Mouse (Mus musculus): Measurements from ENCODE around the gene Rap1gap2. TPM values are rescaled to one million over a fixed set of nuclear protein-coding genes. Genes with fewer than 3 reads are reported as not detected.
A peak's percentile ranks its signal among the peaks of the same experiment; 100 is the strongest.

Gene Rap1gap2
- polyA plus RNA-seq, 1 experiment from 2014 or later = 11.4 TPM

DNA sequence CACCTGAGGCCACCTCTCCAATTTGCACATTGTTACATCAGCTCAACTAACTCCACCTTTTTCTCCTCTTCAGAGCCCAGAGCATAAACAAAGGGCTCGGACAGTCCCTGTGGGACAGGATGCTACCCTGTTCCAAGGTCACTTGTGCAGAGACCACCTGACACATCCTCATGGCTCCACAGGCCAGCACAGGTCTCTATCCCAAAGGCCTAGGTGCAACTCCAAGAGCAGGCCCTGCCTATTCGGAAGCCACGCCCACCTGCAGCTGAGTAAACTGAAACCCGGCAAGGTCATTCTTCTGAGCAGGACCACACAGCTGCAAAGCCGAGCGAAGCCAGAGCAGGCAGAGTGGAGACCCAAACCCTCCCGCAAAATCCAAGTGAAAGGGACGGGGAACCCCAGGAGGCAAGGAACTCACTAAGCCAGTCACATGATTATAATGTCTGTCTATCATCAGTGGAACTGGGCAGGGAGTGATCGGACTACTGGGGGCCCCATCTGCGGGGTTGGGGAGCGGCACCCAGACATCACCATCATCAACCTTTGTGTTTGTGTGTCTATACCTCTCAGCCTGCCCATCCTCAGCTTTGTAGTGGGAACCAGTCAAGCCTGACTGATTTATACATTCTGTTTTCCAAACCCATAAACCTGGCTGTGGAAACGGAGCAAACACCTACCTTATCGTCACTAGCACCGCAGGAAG is 74.4 kb downstream of the Rap1gap2 start:
- Histone ChIP-seq H3K27me3 (ENCODE audit: insufficient read depth, low read length) (no peaks in the 10 kb centered on the region), H3K9ac (ENCODE audit: low read depth, low read length) (no peak overlapping the region), H3K9me3 (replicated peaks; ENCODE audit: low read length) (no peaks in the 10 kb centered on the region), H3K4me1 (replicated peaks; ENCODE audit: insufficient read depth, low read length) (no peaks in the 10 kb centered on the region), H3K36me3 (ENCODE audit: insufficient read depth, low read length) (no peaks in the 10 kb centered on the region), H3K27ac (no peak overlapping the region; the same call in 1 of the 2 replicates), H3K4me3 (replicated peaks; ENCODE audit: low read depth, low read length) (no peak overlapping the region), H3K4me2 (ENCODE audit: low read length) (peak overlapping the region; percentile 38; the same call in 1 of the 2 replicates)
- TF ChIP-seq CTCF (IDR thresholded peaks at IDR 0.05; ENCODE audit: low read depth) = no peak
- DNase-seq (ENCODE audit: low spot score) (peak; percentile 65), ATAC-seq (replicated peaks; ENCODE audit: low FRiP score, low read depth) (peak; percentile 73)
- 13% methylated on average over 14 of the region's 14 CpGs for WGBS

- Histone ChIP-seq H3K36me3 (ENCODE audit: insufficient read depth, low read length) (no peaks in the 10 kb centered on the region), H3K4me2 (ENCODE audit: low read length) (no peak overlapping the region), H3K9ac (ENCODE audit: low read depth, low read length) (no peak overlapping the region), H3K4me1 (replicated peaks; ENCODE audit: insufficient read depth, low read length) (no peaks in the 10 kb centered on the region), H3K27ac (no peak overlapping the region), H3K27me3 (ENCODE audit: insufficient read depth, low read length) (no peaks in the 10 kb centered on the region), H3K4me3 (replicated peaks; ENCODE audit: low read depth, low read length) (no peak overlapping the region), H3K9me3 (replicated peaks; ENCODE audit: low read length) (no peaks in the 10 kb centered on the region)
- WGBS = 75% methylated on average over 7 of the region's 7 CpGs
- DNase-seq (ENCODE audit: low spot score) (no peak), ATAC-seq (replicated peaks; ENCODE audit: low FRiP score, low read depth) (no peak)
- no peak for TF ChIP-seq CTCF (IDR thresholded peaks at IDR 0.05; ENCODE audit: low read depth)
These were observed 76.3 kb downstream of the Rap1gap2 start for GRCm38 (mm10) chr11:74534380-74534779.

- 79% methylated on average over 2 of the region's 2 CpGs for WGBS
- no peaks in the 10 kb centered on the region for H3K27me3 ChIP-seq (ENCODE audit: insufficient read depth, low read length)
- H3K9ac ChIP-seq (ENCODE audit: low read depth, low read length) = no peak overlapping the region
- no peak overlapping the region for H3K27ac ChIP-seq
- no peak overlapping the region for H3K4me2 ChIP-seq (ENCODE audit: low read length)
- H3K9me3 ChIP-seq (replicated peaks; ENCODE audit: low read length) = no peaks in the 10 kb centered on the region
- DNase-seq (ENCODE audit: low spot score) = no peak
- H3K4me3 ChIP-seq (replicated peaks; ENCODE audit: low read depth, low read length) = no peak overlapping the region
- no peaks in the 10 kb centered on the region for H3K36me3 ChIP-seq (ENCODE audit: insufficient read depth, low read length)
- no peaks in the 10 kb centered on the region for H3K4me1 ChIP-seq (replicated peaks; ENCODE audit: insufficient read depth, low read length)
- ATAC-seq (replicated peaks; ENCODE audit: low FRiP score, low read depth) = no peak
- no peak for TF ChIP-seq CTCF (IDR thresholded peaks at IDR 0.05; ENCODE audit: low read depth)
These were observed 77.7 kb downstream of the Rap1gap2 start for GRCm38 (mm10) chr11:74533050-74533449.

DNA sequence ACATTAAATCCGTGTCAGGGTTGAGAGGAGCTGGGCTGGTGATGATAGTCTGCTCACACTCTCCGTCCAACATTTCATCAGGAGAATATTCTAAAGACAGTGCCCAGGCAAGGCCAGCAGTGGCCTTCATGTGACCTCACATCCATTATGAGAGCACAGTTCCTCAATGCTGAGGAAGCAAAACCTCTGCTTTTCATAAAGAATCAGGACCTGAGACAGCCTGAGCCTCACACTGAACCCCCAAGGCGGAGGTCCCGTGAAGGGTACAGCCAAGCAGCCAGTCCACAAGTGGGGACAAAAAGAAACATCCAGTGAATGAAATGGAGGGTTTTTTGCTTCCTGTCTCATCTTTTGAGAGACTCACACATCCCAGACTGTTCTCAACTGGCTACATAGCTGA is 78.3 kb downstream of the Rap1gap2 start:
- DNase-seq (ENCODE audit: low spot score) (no peak), ATAC-seq (replicated peaks; ENCODE audit: low FRiP score, low read depth) (no peak)
- no peaks in the 10 kb centered on the region for H3K27me3 ChIP-seq (ENCODE audit: insufficient read depth, low read length)
- H3K4me2 ChIP-seq (ENCODE audit: low read length) = no peak overlapping the region
- no peaks in the 10 kb centered on the region for H3K9me3 ChIP-seq (replicated peaks; ENCODE audit: low read length)
- H3K4me3 ChIP-seq (replicated peaks; ENCODE audit: low read depth, low read length) = no peak overlapping the region
- 60% methylated on average over 4 of the region's 4 CpGs for WGBS
- no peak overlapping the region for H3K27ac ChIP-seq
- H3K4me1 ChIP-seq (replicated peaks; ENCODE audit: insufficient read depth, low read length) = no peaks in the 10 kb centered on the region
- no peaks in the 10 kb centered on the region for H3K36me3 ChIP-seq (ENCODE audit: insufficient read depth, low read length)
- no peak overlapping the region for H3K9ac ChIP-seq (ENCODE audit: low read depth, low read length)
- TF ChIP-seq CTCF (IDR thresholded peaks at IDR 0.05; ENCODE audit: low read depth) = no peak

DNA sequence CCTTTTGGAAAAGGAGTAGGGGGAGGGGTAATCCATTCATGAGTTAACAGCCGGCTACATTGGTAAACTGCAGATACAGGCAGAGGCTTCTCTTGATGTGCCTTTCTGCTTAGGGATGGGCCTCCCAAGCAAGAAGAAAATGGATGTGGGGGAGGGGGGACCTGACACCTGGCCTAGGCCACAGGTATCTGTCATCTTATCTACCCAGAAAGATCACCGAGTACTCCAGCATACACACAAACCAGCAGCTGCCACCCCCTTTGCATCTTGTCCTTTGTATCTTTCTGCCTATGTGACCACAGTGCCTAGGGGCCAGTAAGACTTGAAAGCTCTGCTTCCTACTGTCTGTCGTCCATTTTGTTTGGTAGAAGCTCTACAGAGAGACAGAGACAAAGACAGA is 79.0 kb downstream of the Rap1gap2 start:
- H3K4me3 ChIP-seq (replicated peaks; ENCODE audit: low read depth, low read length) = no peak overlapping the region
- H3K9me3 ChIP-seq (replicated peaks; ENCODE audit: low read length) = no peaks in the 10 kb centered on the region
- ATAC-seq (replicated peaks; ENCODE audit: low FRiP score, low read depth) (no peak), DNase-seq (ENCODE audit: low spot score) (no peak)
- H3K27me3 ChIP-seq (ENCODE audit: insufficient read depth, low read length) = no peaks in the 10 kb centered on the region
- TF ChIP-seq CTCF (IDR thresholded peaks at IDR 0.05; ENCODE audit: low read depth) = no peak
- H3K4me1 ChIP-seq (replicated peaks; ENCODE audit: insufficient read depth, low read length) = peaks cover 4% of the 10 kb centered on the region; the same call in 1 of the 2 replicates
- WGBS = 27% methylated on average over 3 of the region's 3 CpGs
- no peak overlapping the region for H3K4me2 ChIP-seq (ENCODE audit: low read length)
- H3K9ac ChIP-seq (ENCODE audit: low read depth, low read length) = no peak overlapping the region
- H3K36me3 ChIP-seq (ENCODE audit: insufficient read depth, low read length) = no peaks in the 10 kb centered on the region
- no peak overlapping the region for H3K27ac ChIP-seq

GRCm38 (mm10) chr11:74529803-74530202 is 80.9 kb downstream of the Rap1gap2 start:
- Histone ChIP-seq H3K4me2 (ENCODE audit: low read length) (no peak overlapping the region), H3K4me3 (replicated peaks; ENCODE audit: low read depth, low read length) (no peak overlapping the region), H3K4me1 (replicated peaks; ENCODE audit: insufficient read depth, low read length) (peaks cover 10% of the 10 kb centered on the region; the same call in 1 of the 2 replicates), H3K27ac (no peak overlapping the region), H3K36me3 (ENCODE audit: insufficient read depth, low read length) (no peaks in the 10 kb centered on the region), H3K9me3 (replicated peaks; ENCODE audit: low read length) (no peaks in the 10 kb centered on the region), H3K27me3 (ENCODE audit: insufficient read depth, low read length) (no peaks in the 10 kb centered on the region), H3K9ac (ENCODE audit: low read depth, low read length) (no peak overlapping the region)
- peak; percentile 78 for TF ChIP-seq CTCF (IDR thresholded peaks at IDR 0.05; ENCODE audit: low read depth)
- ATAC-seq (replicated peaks; ENCODE audit: low FRiP score, low read depth) (no peak), DNase-seq (ENCODE audit: low spot score) (peak; percentile 51)
- WGBS = 72% methylated on average over 4 of the region's 4 CpGs

Measured in kidney, postnatal 0 days (tissue).